Mouse (Mus musculus) cerebellum, postnatal 10 days (tissue): ENCODE measurements at regions not wholly inside any gene's neighbourhood (a gene's known extent, or its start where the extent isn't known, plus 50 kb on each side); places are given as distances from the start of the nearest gene placed in this dataset.

ENCODE experiments used
- DNase-seq, 2 experiments: peaks; one replicate each; pipeline ENCODE4 v3.0.0; 2021; ENCODE audit warnings: mixed read lengths in 2 of 2

GRCm38 (mm10) chr3:104343096-104343495 lies 122.9 kb upstream of the Magi3 start:
- DNase-seq, result no peak

GRCm38 (mm10) chr3:104342220-104342619 lies 122.0 kb upstream of the Magi3 start:
- DNase-seq, result no peak

GRCm38 (mm10) chr3:104340331-104340730 lies 120.2 kb upstream of the Magi3 start:
- DNase-seq, result no peak

DNA sequence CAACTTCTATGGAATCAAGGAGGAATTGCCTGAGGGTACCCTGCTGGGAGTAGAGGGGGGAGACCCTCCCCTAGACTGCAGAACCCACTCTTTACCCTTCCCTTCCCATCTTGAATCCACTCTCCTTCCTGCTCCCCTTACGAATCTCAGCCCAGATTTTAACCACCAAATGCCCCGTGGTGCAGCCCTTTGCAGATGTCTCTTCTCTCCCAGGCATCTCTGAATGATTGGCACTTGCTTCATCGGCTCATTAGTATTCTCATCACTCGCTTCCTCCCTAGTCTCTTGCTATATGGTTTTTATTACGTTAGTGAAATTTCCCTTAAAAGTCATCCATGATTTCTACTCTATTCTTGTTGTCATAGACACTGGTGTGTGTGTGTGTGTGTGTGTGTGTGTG lies 116.7 kb upstream of the Magi3 start:
- no peak for DNase-seq

DNA sequence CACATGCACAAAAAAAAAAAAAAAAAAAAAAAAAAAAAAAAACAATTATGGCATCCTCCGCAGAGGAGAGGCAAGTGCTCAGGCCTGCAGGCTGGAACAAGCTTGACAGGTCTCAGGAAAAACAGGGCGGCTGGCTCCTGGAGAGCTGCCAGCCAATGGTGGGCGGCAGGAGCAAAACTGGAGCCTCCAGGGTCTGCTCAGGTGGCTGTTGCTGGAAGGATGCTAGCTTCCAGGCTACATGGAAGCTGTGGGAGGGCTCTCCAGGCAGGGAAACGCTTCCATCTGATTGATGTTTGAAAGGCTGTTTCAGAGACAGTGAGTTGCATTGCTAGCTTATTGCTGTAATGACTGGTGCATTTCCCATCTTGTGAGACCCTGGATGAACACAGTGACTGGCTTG lies 116.1 kb upstream of the Magi3 start:
- peak; percentile 67 to 79 for DNase-seq

GRCm38 (mm10) chr3:104334760-104335159 lies 114.6 kb upstream of the Magi3 start:
- peak; percentile 38 to 52 for DNase-seq

DNA sequence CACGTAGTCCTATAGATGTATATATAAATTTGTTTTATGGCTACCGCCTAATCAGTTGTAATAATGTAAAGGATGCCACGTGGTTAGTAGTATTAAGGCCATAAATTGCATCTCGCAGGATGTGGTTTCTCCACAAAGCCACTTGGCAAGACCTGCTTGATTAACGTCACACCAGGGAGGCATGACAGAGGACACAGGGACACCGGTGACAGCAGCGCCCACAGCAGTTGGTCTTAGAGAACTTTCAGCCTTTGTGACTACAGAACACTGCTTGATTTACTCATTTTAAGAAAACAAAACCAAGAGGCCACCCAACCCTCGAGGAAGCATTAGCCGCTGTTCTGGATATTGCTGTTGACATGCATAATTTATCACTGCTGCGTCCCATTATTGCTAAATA lies 113.2 kb upstream of the Magi3 start:
- no peak for DNase-seq

GRCm38 (mm10) chr3:104330646-104331045 lies 110.5 kb upstream of the Magi3 start:
- no peak for DNase-seq

DNA sequence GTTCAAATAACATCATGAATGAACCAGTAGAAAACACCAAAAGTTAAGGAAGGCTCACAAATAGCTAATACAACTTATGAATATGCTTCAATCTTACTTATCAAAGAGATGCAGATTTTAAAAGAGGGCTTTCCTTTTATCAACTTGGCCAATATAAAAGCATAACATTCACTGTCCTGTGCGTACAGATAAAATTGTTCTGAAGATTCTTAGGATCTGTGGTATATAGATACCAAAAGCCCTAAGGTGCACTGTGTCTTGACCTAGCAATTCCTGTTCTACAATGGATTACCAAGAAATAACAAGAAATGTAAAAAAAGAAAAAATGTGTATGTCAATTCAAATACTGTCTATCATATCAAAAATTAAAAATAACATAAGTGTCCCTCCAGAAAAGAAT lies 107.7 kb upstream of the Magi3 start:
- no peak for DNase-seq

- DNase-seq, result no peak
Measured at GRCm38 (mm10) chr3:104327034-104327729, 107.0 kb upstream of the Magi3 start.

- DNase-seq, result no peak
Measured at GRCm38 (mm10) chr3:104322591-104322990, 102.4 kb upstream of the Magi3 start.

GRCm38 (mm10) chr3:104320404-104320803 lies 100.2 kb upstream of the Magi3 start:
- DNase-seq, result peak; percentile 60 to 62

DNA sequence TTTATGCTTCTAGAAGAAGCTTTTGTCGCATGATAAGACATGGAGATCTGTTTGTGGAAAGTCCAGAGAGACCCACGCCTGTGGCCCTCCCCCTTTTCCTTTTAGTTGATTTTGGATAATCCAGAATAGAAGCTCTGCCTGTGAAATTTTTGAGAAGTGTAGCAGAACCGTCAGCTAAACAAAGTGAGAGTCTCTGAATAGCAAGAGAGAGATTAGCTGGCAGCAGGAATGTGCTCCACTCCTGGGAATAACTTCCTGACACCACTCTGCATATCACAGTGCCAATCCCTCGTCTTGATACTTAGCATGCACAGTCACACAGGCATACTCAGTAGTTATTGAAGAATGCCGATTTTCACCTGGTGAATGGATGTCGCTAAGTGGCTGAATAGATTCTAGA lies 99.2 kb upstream of the Magi3 start:
- DNase-seq, result peak; percentile 19 to 37

DNA sequence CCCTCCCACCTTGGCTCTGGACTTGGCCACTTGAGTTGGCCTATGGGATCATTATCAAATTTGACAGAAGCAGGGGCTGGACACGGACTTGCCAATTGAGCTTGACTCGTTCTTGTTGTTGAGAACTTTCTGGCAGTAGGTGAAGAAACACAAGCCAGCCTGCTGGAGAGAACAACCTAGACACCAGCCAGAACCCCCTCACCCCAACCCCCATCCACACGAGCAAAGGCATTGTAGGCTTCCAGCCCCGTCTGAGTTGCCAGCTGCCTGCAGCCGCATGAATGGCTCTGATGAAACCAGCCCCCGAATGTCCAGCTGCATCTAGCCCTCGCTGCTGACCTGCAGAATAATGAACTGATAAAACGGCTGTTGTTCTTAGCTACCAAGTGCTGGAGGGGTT lies 98.7 kb upstream of the Magi3 start:
- peak; percentile 82 to 90 for DNase-seq

DNA sequence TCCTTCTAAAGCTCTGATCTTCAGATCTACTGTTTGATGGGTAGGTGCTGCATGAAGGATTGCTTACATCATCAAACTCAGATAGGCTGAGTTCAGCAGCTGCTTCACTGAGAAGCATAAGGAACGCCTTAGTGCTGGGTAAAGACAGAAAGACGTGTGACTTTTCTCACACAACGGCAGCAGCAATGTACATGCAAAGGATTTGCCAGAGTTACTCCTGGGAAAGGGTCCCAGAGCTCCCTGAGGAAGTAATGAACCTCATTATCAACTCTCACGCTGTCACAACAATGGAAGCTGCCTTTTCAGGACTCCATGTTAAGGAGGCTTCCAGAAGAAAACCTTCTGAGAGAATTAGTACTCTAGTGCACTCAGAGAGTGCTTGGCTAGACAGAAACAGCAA lies 97.4 kb upstream of the Magi3 start:
- DNase-seq, result no peak

- no peak for DNase-seq
Measured at GRCm38 (mm10) chr3:104313063-104313462, 92.9 kb upstream of the Magi3 start.

GRCm38 (mm10) chr3:104306961-104307360 lies 86.8 kb upstream of the Magi3 start:
- DNase-seq, result no peak

GRCm38 (mm10) chr3:104305904-104306563 lies 85.9 kb upstream of the Magi3 start:
- DNase-seq, result no peak

DNA sequence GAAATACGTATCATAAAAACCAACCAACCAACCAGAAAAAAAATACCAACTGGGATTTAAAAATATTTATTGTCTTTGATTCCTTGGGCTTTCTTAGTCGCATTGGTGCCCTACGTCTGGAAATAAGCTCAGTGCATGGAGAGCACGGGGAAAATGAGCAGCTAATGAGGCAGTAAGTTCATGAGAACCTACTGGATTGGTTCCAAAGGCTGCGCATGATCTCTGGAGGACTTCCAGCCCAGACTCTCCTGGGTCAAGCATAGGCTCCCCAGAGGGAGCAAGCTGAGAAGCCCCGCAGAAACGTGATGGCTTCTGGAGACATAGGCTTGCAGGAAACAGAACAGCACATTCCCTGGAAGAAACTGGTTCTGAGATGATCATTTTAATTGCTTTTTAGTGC lies 83.4 kb upstream of the Magi3 start:
- DNase-seq, result peak; percentile 39 to 51

- no peak for DNase-seq
Measured at GRCm38 (mm10) chr3:104300201-104300600, 80.0 kb upstream of the Magi3 start.

DNA sequence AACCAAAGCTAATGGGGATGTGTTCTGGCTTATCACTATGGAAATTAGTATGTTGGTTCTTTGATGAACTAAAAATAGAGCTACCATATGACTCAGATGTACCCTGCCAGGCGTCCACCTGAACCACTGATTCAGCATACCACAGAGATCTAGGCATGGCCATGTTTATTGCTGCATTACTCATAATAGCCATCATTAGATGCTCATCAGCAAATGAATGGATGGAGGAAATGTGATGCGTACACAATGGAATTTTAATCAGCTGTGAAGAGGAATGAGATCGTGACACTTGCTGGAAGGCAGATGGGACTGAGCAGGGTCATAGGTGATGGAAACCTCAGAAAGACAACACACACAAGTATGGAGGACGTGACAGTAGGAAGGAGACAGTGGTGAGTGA lies 78.7 kb upstream of the Magi3 start:
- no peak for DNase-seq

DNA sequence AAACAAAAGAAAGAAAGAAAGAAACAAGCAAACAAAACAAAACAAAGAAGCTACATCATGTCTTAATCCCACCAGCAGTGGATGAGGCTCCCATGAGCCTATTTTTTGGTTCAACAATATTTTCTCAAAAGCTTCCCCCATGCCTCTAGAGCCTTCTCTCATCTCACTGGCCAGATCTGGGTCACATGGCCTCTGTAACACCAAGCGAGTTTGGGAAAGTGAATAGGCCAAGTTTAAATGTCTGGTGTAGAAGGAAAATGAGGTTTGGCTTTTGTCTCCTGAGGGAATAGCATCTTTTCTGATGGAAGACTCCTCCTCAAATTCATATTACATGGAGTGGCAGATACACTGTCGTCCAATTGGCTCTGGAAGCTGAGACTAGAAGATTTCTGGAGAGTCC lies 78.2 kb upstream of the Magi3 start:
- no peak for DNase-seq

DNA sequence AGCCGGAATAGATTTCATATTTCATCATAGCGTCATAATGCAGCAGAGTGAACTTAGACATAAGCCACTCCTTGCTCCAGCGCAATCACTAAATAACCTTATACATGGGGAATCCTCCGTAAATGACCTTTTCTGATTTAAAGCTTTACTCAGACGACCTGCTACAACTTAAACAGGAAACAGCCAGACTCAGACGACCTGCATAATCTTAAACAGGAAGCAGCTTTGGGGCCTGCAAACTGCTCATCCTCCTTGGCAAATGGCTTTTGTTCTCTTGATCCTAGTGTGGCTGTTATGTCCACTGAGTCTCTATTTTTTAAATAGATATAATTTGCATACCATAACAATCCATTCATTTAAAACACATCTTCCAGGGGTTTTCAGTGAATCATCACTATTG lies 76.9 kb upstream of the Magi3 start:
- no peak for DNase-seq

GRCm38 (mm10) chr3:104295856-104296255 lies 75.7 kb upstream of the Magi3 start:
- DNase-seq, result no peak
